Mouse (Mus musculus) neural tube, embryonic 13.5 days (tissue): ENCODE measurements around the gene Abcc6. TPM values are rescaled to one million over a fixed set of nuclear protein-coding genes. Genes with fewer than 3 reads are reported as not detected.

ENCODE experiments used
- ATAC-seq: fragments of 200-750 bp; cut with Nextera tagmentation; 2 replicates; pipeline ENCODE4 v1.8.0; 2017; ENCODE audit warnings: low read depth, mild to moderate bottlenecking, moderate TSS enrichment, moderate library complexity
- H3K27ac ChIP-seq: fragments of 300-500 bp; sonication (generic); replicated peaks from 2 replicates; pipeline ENCODE4 v1.5.1; 2015; ENCODE audit warnings: moderate library complexity, mild to moderate bottlenecking, inconsistent platforms
- H3K27me3 ChIP-seq: fragments of 300-500 bp; sonication (generic); 2 replicates; pipeline ENCODE4 v1.6.1; 2015; ENCODE audit warnings: mild to moderate bottlenecking, inconsistent platforms
- H3K36me3 ChIP-seq: fragments of 300-500 bp; sonication (generic); 2 replicates; pipeline ENCODE4 v1.6.1; 2015; ENCODE audit warnings: mild to moderate bottlenecking, inconsistent platforms
- H3K4me1 ChIP-seq: fragments of 300-500 bp; sonication (generic); replicated peaks from 2 replicates; pipeline ENCODE4 v1.6.1; 2015; ENCODE audit warnings: inconsistent platforms
- H3K4me2 ChIP-seq: fragments of 300-500 bp; sonication (generic); 2 replicates; pipeline ENCODE4 v1.6.1; 2015; ENCODE audit warnings: inconsistent platforms, mild to moderate bottlenecking, moderate library complexity
- H3K4me3 ChIP-seq: fragments of 300-500 bp; sonication (generic); 2 replicates; pipeline ENCODE4 v1.5.1; 2015; ENCODE audit warnings: mild to moderate bottlenecking, inconsistent platforms
- H3K9ac ChIP-seq: fragments of 300-500 bp; sonication (generic); 2 replicates; pipeline ENCODE4 v1.6.1; 2015; ENCODE audit warnings: moderate library complexity, mild to moderate bottlenecking, inconsistent platforms
- H3K9me3 ChIP-seq: fragments of 300-500 bp; sonication (generic); 2 replicates; pipeline ENCODE4 v1.6.1; 2016; ENCODE audit warnings: inconsistent platforms
- WGBS: fragments of 180-500 bp; shearing (Covaris S2); methylation state at CpG from one replicate; pipeline ENCODE4 v1.1.7; 2015; 5-methylcytosine and 5-hydroxymethylcytosine counted together
- polyA plus RNA-seq: library from polyadenylated mRNA; unstranded; fragments of >200 nt; fragmentation: Nextera tagmentation; extraction: Ambion mirVana; gene quantifications from 2 replicates; pipeline ENCODE4 v1.2.1, GENCODE M21; 2015

The Abcc6 gene
- 0.52 and 0.56 TPM in 2 replicates for polyA plus RNA-seq

DNA sequence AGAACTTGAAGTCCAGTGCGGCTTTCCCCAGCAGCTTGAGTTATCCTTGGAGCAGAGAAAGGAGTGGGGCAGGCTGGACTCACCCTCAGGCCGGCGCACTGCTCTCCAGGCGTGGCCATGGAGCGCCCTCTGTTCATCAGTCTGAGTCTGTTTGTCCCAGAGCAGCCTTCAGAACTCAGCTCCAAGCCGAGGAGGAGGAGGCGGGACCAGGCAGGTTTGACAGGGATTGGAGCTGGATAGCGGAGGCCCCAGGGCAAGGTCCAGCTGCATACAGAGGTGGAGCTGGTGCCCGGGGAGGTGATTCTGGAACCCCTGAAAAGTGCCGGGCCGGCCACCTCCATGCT, at the start of gene Abcc6:
Gene Abcc6, minus strand, starts transcription at position 158 of the 344 bp plus-strand sequence.
- H3K9me3 ChIP-seq: no peaks in the 10 kb centered on the region
- H3K9ac ChIP-seq: no peak within 1 kb of the TSS
- H3K4me1 ChIP-seq: peaks cover 12% of the 10 kb centered on the region
- ATAC-seq: no peak
- H3K27ac ChIP-seq: no peak within 1 kb of the TSS
- 11% methylated on average over 11 of the region's 11 CpGs for WGBS
- no peak within 1 kb of the TSS for H3K4me3 ChIP-seq
- 0 out of 2 replicates have a peak, but pooled peaks cover 6% of the 10 kb centered on the region for H3K27me3 ChIP-seq
- H3K36me3 ChIP-seq: no peaks in the 10 kb centered on the region
- H3K4me2 ChIP-seq: peak within 1 kb of the TSS; percentile 9; the same call in 1 of the 2 replicates

DNA sequence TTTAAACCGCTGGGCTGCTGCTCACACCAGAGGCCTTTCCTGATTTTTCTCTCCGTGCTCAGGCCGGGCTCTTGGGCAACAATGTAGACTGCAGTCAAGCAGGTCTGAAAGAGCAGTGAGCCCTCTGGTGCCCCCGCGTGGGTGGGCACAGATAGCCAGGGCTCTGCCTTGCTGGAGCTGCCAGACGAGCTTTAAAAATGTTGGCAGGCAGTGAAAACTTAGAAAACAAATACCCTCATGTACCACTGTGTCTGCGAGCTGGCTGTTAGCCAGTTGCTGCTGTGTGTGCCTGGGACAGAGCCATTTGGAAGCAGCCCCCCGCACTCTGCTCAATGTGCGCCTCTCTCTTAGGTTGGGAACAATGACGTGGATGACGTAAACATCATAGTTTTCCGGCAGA, 47.6 kb upstream of the Abcc6 start:
- no peak overlapping the region for H3K4me3 ChIP-seq
- no peak overlapping the region for H3K4me2 ChIP-seq
- no peaks in the 10 kb centered on the region for H3K27me3 ChIP-seq
- no peaks in the 10 kb centered on the region for H3K9me3 ChIP-seq
- H3K4me1 ChIP-seq: no peaks in the 10 kb centered on the region
- no peak overlapping the region for H3K27ac ChIP-seq
- WGBS: 82% methylated on average over 12 of the region's 12 CpGs
- no peak overlapping the region for H3K9ac ChIP-seq
- peak; percentile 53 for ATAC-seq
- peaks cover 89% of the 10 kb centered on the region for H3K36me3 ChIP-seq

DNA sequence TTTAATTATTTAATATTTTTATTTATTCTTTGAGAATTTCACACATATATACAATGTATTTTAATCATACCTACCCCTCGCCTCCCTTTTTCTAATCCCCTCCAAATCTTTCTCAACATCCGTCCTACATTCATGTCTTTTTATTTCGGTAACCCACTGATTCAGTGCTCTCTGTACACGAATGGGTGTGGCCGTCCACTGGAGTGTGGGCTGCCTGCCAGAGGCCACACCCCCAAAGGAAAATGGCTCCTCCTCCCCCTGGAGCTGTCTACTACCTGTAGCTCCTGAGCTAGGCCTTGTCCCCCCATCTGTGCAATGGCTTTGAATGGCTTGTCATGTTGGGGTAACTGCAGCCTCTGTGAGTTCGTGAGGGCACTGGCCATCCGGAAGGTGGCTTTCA, 46.7 kb upstream of the Abcc6 start:
- H3K36me3 ChIP-seq: peaks cover 89% of the 10 kb centered on the region

DNA sequence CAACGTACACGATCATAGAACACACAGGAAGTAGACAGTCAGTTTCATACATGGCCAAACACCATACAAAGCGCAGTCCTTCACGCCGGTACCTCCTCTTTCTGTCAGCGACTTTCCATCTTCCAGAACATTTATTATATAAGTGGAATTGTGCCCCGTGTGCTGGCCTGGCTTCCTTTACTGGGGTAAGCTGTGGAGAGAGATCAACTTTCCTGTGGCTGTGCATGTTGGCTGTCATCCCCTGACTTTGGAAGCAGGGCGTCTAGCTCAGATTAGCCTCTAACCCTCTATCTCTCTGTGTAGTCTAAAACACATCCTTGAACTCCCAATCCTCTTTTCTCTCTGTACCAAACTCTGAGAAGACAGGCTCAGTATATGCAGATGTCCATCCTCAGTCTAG, 38.7 kb upstream of the Abcc6 start:
- H3K27me3 ChIP-seq: no peaks in the 10 kb centered on the region
- no peak for ATAC-seq
- H3K4me3 ChIP-seq: no peak overlapping the region
- H3K9me3 ChIP-seq: no peaks in the 10 kb centered on the region
- H3K4me1 ChIP-seq: no peaks in the 10 kb centered on the region
- 96% methylated on average over 8 of the region's 8 CpGs for WGBS
- no peak overlapping the region for H3K27ac ChIP-seq
- H3K4me2 ChIP-seq: no peak overlapping the region
- H3K9ac ChIP-seq: no peak overlapping the region
- peaks cover 95% of the 10 kb centered on the region for H3K36me3 ChIP-seq

More for the DNA sequence above, 46.7 kb upstream of the Abcc6 start:
- no peak overlapping the region for H3K27ac ChIP-seq
- no peak overlapping the region for H3K4me2 ChIP-seq
- H3K9me3 ChIP-seq: no peaks in the 10 kb centered on the region
- H3K4me1 ChIP-seq: no peaks in the 10 kb centered on the region
- H3K27me3 ChIP-seq: no peaks in the 10 kb centered on the region
- ATAC-seq: no peak
- H3K4me3 ChIP-seq: no peak overlapping the region
- H3K9ac ChIP-seq: no peak overlapping the region
- WGBS: 93% methylated on average over 7 of the region's 7 CpGs

DNA sequence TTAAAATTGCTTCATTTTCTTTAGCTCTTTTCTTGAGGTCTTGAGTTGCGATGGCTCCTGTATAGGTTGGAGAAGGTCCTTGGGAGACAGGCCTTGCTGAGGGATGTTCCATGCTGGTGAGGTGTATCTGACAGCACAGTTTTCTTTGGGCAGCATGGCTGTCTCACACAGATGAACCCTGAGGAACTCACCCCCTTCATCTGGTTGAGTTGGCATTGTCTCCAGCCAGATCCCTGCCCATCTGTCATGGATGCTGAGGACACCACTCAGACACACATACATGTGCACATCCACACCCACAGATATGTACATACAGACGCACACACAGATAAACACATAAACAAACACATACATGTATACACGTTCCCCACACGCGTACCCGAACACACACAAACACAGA, 33.2 kb upstream of the Abcc6 start:
- 96% methylated on average over 6 of the region's 6 CpGs for WGBS
- Histone ChIP-seq H3K9me3 (no peaks in the 10 kb centered on the region), H3K4me3 (no peak overlapping the region), H3K36me3 (peaks cover 95% of the 10 kb centered on the region), H3K9ac (no peak overlapping the region), H3K27ac (no peak overlapping the region), H3K4me2 (no peak overlapping the region), H3K4me1 (no peaks in the 10 kb centered on the region), H3K27me3 (no peaks in the 10 kb centered on the region)
- ATAC-seq: no peak

DNA sequence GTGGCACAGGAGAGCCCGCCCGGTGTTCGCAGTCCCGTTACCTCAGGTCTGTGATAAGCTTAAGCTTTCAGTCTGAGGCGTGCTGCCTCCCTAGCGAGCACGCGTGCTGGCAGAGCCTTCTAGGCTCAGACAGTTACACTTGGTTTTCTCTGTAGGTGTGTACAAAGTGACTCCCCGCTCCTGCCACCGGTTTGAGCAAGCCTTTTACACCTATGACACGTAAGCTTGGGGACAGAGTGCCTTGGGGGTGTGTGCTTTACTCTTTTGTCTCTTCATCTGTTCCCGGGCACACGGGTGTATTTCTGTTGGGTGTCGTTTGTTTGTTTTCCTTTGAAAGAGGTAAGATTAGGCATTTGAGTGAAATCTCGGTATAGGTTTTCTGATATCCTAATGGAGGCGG, 31.5 kb upstream of the Abcc6 start:
- H3K36me3 ChIP-seq: peaks cover 96% of the 10 kb centered on the region
- no peaks in the 10 kb centered on the region for H3K9me3 ChIP-seq
- no peak overlapping the region for H3K4me3 ChIP-seq
- no peak overlapping the region for H3K4me2 ChIP-seq
- no peak overlapping the region for H3K27ac ChIP-seq
- ATAC-seq: no peak
- 94% methylated on average over 16 of the region's 16 CpGs for WGBS
- no peaks in the 10 kb centered on the region for H3K4me1 ChIP-seq
- no peaks in the 10 kb centered on the region for H3K27me3 ChIP-seq
- no peak overlapping the region for H3K9ac ChIP-seq

DNA sequence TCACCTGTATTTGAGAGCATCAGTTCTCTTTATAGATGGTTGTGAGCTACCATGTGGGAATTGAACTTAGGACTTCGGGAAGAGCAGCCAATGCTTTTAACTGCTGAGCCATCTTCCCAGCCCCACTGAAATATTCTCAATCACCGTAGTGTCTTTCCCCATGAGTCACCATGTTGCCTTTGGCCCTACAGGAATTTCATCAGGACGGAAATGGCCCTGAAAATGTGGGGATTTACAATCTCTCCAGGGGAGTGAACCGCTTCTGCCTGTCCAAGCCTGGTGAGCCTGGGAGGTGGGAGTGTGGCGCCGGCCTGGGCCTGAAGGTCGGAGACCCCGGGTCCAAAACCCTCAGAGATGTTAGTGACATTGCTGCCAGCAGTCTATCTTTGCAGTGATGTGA, 30.6 kb upstream of the Abcc6 start:
- Histone ChIP-seq H3K27me3 (no peaks in the 10 kb centered on the region), H3K27ac (no peak overlapping the region), H3K9ac (no peak overlapping the region), H3K4me2 (no peak overlapping the region), H3K36me3 (peaks cover 95% of the 10 kb centered on the region), H3K4me3 (no peak overlapping the region), H3K9me3 (no peaks in the 10 kb centered on the region), H3K4me1 (no peaks in the 10 kb centered on the region)
- 95% methylated on average over 8 of the region's 8 CpGs for WGBS
- ATAC-seq: no peak

DNA sequence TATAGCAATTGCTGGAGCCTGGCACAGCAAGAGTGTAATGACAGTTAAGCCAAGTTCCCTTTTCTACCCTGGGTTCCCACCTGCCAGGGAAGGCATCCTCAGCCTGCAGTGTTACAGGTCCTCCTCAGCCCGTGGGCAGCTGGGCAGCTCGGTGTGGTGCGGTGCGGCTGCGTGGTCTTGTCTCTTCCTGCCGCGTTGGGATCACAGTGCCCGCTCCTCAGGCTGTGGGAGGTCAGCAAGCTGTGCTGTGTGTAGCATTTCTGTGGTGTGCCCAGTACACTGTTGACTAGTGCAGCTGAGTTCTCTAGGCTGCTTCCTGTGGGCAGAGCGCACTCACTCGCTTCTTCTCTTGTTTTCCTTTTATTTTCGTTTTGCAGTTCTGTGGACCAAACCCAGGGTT, 28.8 kb upstream of the Abcc6 start:
- Histone ChIP-seq H3K27ac (no peak overlapping the region), H3K27me3 (no peaks in the 10 kb centered on the region), H3K9ac (no peak overlapping the region), H3K9me3 (no peaks in the 10 kb centered on the region), H3K36me3 (peaks cover 98% of the 10 kb centered on the region), H3K4me3 (no peak overlapping the region), H3K4me1 (no peaks in the 10 kb centered on the region), H3K4me2 (no peak overlapping the region)
- ATAC-seq: no peak
- WGBS: 95% methylated on average over 11 of the region's 11 CpGs

DNA sequence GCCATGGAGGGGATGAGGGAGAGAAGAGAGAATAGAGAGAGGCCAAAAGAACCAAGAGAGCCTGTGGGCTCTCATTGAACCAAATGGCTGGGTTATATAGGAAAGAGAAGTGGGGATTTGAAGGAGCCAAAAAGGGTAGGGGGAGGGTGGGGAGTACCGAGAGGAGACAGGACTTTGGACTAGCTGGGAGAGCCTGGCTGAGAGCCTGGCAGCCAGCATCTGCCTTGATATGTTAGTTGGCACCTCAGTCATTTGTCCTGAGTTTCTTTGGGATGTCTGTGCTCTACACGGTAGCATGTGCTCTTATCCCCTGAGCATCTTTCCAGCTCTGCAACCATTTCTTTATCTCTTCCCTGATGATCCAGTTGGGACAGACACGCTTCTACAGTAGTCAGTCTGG, 23.5 kb upstream of the Abcc6 start:
- no peak overlapping the region for H3K27ac ChIP-seq
- WGBS: 93% methylated on average over 3 of the region's 3 CpGs
- H3K4me1 ChIP-seq: no peaks in the 10 kb centered on the region
- no peaks in the 10 kb centered on the region for H3K27me3 ChIP-seq
- no peak for ATAC-seq
- H3K9ac ChIP-seq: no peak overlapping the region
- H3K36me3 ChIP-seq: peaks cover 82% of the 10 kb centered on the region
- no peak overlapping the region for H3K4me3 ChIP-seq
- H3K9me3 ChIP-seq: no peaks in the 10 kb centered on the region
- H3K4me2 ChIP-seq: no peak overlapping the region

DNA sequence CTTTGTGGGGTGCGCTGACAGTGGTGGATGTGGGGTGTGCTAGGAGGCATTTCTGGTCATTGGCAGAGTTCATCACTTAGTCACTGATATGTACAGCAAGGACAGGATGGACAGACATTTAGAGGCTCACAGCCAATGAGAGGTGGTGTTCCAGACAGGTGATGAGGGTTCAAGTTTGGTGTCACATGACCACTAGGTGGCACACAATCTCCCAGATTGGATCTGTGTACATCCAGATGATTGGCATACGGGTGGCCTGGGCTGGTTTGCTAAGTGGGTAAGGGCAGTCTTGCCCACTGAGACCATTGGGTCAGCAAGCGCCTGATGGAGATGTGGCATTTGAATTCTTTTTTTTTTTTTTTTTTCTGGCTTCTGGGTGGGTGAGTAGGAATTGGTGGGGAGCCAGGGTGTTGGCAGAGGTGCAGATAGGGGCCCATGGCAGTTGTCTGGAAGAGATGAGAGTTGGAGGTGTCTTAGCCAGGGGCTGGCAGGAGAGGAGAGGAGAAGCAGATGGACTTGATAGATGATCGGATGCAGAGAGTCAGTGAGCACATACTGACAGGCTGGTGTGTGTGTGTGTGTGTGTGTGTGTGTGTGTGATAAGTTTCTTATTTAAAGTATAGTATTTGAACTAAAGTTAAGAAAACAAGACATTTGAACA, 22.2 kb upstream of the Abcc6 start:
- Histone ChIP-seq H3K36me3 (peaks cover 82% of the 10 kb centered on the region), H3K9me3 (no peaks in the 10 kb centered on the region), H3K4me1 (no peaks in the 10 kb centered on the region), H3K27me3 (no peaks in the 10 kb centered on the region), H3K27ac (no peak overlapping the region), H3K4me2 (no peak overlapping the region), H3K9ac (no peak overlapping the region), H3K4me3 (no peak overlapping the region)
- ATAC-seq: no peak
- 90% methylated on average over 4 of the region's 4 CpGs for WGBS

DNA sequence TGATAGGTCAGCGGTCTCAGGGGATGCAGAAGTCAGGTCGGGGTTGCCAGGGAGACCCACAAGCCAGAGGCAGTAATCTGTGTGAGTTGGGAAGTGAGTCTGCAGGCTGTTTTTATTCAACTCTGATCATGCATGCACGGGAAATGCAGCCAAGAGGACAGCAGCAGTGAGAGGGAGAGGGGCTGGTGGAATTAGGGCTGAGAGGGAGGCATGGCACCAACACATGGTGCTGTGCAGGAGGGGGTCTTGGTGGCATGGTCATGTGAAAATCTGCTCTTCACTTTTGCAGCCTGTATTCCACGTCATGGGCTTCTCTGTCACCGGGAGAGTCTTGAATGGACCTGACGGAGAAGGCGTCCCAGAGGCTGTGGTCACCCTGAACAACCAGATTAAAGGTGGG, 19.9 kb upstream of the Abcc6 start:
- 81% methylated on average over 7 of the region's 7 CpGs for WGBS
- H3K4me1 ChIP-seq: no peaks in the 10 kb centered on the region
- no peak overlapping the region for H3K9ac ChIP-seq
- no peak overlapping the region for H3K27ac ChIP-seq
- H3K4me3 ChIP-seq: no peak overlapping the region
- H3K27me3 ChIP-seq: no peaks in the 10 kb centered on the region
- ATAC-seq: no peak
- no peak overlapping the region for H3K4me2 ChIP-seq
- no peaks in the 10 kb centered on the region for H3K9me3 ChIP-seq
- peaks cover 80% of the 10 kb centered on the region for H3K36me3 ChIP-seq

DNA sequence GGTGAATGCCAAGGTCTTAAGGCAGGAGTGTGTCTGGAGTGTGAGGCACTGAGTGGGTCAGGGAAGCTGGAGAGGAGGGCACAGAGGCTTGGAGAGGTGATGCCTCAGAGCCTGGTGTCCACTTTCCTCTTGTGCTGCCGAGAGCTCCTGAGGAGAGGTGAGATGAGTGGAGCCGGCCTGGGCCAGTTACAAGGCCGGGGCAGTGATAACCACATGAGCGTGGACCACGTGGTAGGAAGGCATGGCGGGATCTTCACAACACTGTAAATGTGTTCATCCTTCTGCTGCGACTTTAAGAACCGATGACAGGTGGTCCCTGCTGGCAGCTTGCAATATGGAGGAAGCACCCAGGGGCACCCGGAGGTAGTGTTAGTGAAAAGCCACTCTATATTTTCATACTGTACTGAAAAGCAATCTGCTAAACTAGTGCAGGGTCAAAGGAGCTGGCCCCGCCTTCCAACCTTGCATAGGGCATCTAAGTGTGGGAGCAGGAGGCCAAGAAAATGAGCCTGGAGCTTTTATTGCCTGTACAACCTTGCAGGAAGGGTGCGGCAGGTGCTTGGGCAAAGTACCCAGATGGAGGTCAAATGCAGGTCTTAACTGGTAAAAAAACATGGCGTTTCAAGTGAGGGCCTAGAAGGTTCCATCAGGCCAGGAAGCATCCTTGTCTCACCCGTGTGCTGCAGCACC, 17.9 kb upstream of the Abcc6 start:
- no peaks in the 10 kb centered on the region for H3K27me3 ChIP-seq
- H3K4me2 ChIP-seq: no peak overlapping the region
- no peak for ATAC-seq
- no peaks in the 10 kb centered on the region for H3K9me3 ChIP-seq
- H3K27ac ChIP-seq: no peak overlapping the region
- no peak overlapping the region for H3K9ac ChIP-seq
- no peaks in the 10 kb centered on the region for H3K4me1 ChIP-seq
- peaks cover 80% of the 10 kb centered on the region for H3K36me3 ChIP-seq
- H3K4me3 ChIP-seq: no peak overlapping the region
- 96% methylated on average over 13 of the region's 13 CpGs for WGBS

DNA sequence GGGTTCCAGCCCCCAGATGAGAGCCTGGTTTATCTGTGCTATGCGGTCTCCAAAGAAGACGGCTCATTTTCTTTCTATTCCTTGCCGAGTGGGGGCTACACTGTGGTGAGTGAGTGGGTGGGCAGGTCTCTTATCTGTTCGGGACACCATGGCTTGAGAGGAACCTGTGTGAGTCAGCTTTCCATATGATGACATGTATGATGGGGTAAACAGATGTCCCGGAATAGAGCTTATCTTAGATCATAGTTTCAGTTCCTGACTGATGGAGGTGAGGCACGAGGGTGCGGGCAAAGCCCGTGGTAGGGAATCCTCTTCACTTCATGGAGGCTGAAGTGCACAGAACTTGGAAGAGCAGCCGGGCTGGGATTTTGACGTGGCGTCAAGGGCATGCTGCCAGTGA, 15.8 kb upstream of the Abcc6 start:
- Histone ChIP-seq H3K27ac (no peak overlapping the region), H3K4me3 (no peak overlapping the region), H3K4me2 (no peak overlapping the region), H3K9me3 (no peaks in the 10 kb centered on the region), H3K36me3 (peaks cover 84% of the 10 kb centered on the region), H3K9ac (no peak overlapping the region), H3K4me1 (no peaks in the 10 kb centered on the region), H3K27me3 (no peaks in the 10 kb centered on the region)
- ATAC-seq: no peak
- 96% methylated on average over 11 of the region's 11 CpGs for WGBS
